Mouse (Mus musculus): Measurements from ENCODE around the gene Mblac2. TPM values are rescaled to one million over a fixed set of nuclear protein-coding genes. Genes with fewer than 3 reads are reported as not detected.
A peak's percentile ranks its signal among the peaks of the same experiment; 100 is the strongest.

The Mblac2 gene
- total RNA-seq (2012; rRNA removed): 0.58 and 0.78 TPM in 2 replicates
- polyA plus RNA-seq (2012; ENCODE audit: insufficient read depth in 1 of 2, insufficient read length in 2 of 2, low read depth in 1 of 2, low replicate concordance in 2 of 2, missing spikeins in 1 of 2): 1 to 10 TPM in 1 of 2 experiments, not detected in 1; 1.2 TPM

DNA sequence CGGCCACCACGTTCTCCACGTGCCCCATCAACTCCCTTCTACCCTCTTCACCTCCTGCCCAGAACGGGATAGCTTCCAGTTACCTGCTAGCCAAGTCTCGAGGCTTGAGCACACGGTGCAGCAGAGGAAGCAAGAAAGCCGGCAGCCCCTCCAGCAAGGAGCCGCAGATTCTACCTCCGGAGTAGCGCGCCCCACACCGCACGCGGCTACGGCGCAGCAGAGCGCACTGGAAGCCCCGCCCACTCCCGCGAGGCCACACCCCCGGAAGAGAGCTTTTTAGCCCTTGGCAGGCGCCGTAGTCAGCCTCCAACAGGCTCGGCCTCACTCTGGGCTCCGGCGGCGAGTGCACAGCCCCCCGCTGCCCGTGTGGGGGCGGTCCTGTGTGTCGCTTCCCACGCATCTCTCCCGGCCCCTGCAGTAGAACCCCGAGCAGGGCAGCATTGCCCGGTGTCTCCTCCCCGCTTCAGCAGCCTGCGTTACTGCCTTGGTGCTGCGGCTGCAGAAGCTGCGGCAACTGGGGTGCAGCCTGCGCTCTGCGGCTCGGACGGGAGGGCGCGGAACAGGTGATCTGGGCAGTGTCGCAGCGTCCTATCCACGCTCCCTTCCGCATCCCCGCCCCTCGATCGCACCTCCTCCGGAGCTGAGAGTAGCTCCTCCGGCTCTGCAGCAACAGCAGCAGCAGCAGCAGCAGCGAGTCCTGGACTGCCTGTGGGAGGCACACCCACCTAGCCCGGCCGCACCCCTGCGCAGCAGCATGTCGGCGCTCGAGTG, at the start of gene Mblac2, which contains the start of gene Polr3g:
TSS of gene Mblac2 (plus strand) at position 567 of the 771 bp plus-strand sequence.
TSS of gene Polr3g (minus strand) at position 239 of the 771 bp plus-strand sequence.
- peak within 1 kb of the TSS; percentile 84 for H3K27ac ChIP-seq (ENCODE audit: control insufficient read depth, low read depth, low read length)
- peak; percentile 97 for DNase-seq (ENCODE audit: low read depth, low spot score)
- peak within 1 kb of the TSS; percentile 82 for H3K9ac ChIP-seq (ENCODE audit: control insufficient read depth, low read depth, low read length, poor library complexity, severe bottlenecking)
- peak within 1 kb of the TSS; percentile 72 to 90 for H3K4me3 ChIP-seq (ENCODE audit: control insufficient read depth in 1 of 2, insufficient read depth in 1 of 2, low read depth in 2 of 2, low read length in 2 of 2)
- no peaks in the 10 kb centered on the region for H3K27me3 ChIP-seq (ENCODE audit: control insufficient read depth in 1 of 2, insufficient read depth in 2 of 2, low read length in 2 of 2)
- peaks cover 6 to 29% of the 10 kb centered on the region in 2 experiments; a peak in 3 of 4 replicates for H3K4me1 ChIP-seq (ENCODE audit: control insufficient read depth in 1 of 2, insufficient read depth in 2 of 2, low read length in 2 of 2)
- peaks cover 0 to 39% of the 10 kb centered on the region in 2 experiments; a peak in 3 of 4 replicates for H3K36me3 ChIP-seq (ENCODE audit: control insufficient read depth in 1 of 2, insufficient read depth in 2 of 2, low read length in 2 of 2)
- H3K79me2 ChIP-seq (ENCODE audit: control insufficient read depth, insufficient read depth, low read length, poor library complexity): peaks cover 25% of the 10 kb centered on the region
- H3K9me3 ChIP-seq (replicated peaks; ENCODE audit: insufficient read depth, low read length): no peaks in the 10 kb centered on the region
- 0 out of 2 replicates have a peak, but pooled peaks have one; percentile 43 for TF ChIP-seq BHLHE40 (IDR thresholded peaks at IDR 0.05; ENCODE audit: borderline replicate concordance, low read depth, low read length)
- no peak for TF ChIP-seq ZKSCAN1 (IDR thresholded peaks at IDR 0.05; ENCODE audit: low read depth, low read length)
- TF ChIP-seq EP300 (IDR thresholded peaks at IDR 0.05; ENCODE audit: low read depth in 1 of 2, low read length in 2 of 2): peak in 1 of 2 experiments; percentile 30; a peak in 1 of 4 replicates
- peak; percentile 80 for TF ChIP-seq ZMIZ1 (IDR thresholded peaks at IDR 0.05; ENCODE audit: low read depth, low read length)
- TF ChIP-seq USF2 (IDR thresholded peaks at IDR 0.05; ENCODE audit: borderline replicate concordance in 1 of 2, insufficient read depth in 1 of 2, low read depth in 1 of 2, low read length in 2 of 2): no peak
- TF ChIP-seq ETS1 (IDR thresholded peaks at IDR 0.05; ENCODE audit: low read depth, low read length): peak; percentile 66
- no peak for TF ChIP-seq CHD1 (IDR thresholded peaks at IDR 0.05; ENCODE audit: low read depth, low read length)
- TF ChIP-seq TBP (IDR thresholded peaks at IDR 0.05; ENCODE audit: low read depth, low read length): peak; percentile 23
- peak; percentile 90 for TF ChIP-seq NELFE (IDR thresholded peaks at IDR 0.05; ENCODE audit: low read depth, low read length)
- TF ChIP-seq POLR2A (IDR thresholded peaks at IDR 0.05; ENCODE audit: control insufficient read depth in 1 of 2, insufficient read depth in 1 of 2, low read depth in 1 of 2, low read length in 2 of 2, poor library complexity in 1 of 2): peak; percentile 91 to 93
- TF ChIP-seq CTCF (IDR thresholded peaks at IDR 0.05 in 2 of 3, conservative IDR thresholded peaks at IDR 0.05 in 1 of 3; ENCODE audit: control insufficient read depth in 1 of 3, insufficient read depth in 1 of 3, low read depth in 2 of 3, low read length in 3 of 3, poor library complexity in 1 of 3, severe bottlenecking in 1 of 3): no peak
- TF ChIP-seq SIN3A (IDR thresholded peaks at IDR 0.05; ENCODE audit: low read length): peak; percentile 88
- peak; percentile 83 for TF ChIP-seq HCFC1 (IDR thresholded peaks at IDR 0.05; ENCODE audit: low read depth, low read length)
- peak; percentile 86 for TF ChIP-seq MAX (IDR thresholded peaks at IDR 0.05; ENCODE audit: low read length)
- peak; percentile 74 for TF ChIP-seq MAZ (IDR thresholded peaks at IDR 0.05; ENCODE audit: low read depth, low read length)
- no peak for TF ChIP-seq TAL1 (IDR thresholded peaks at IDR 0.05; ENCODE audit: low read length)
- no peak for TF ChIP-seq MEF2A (IDR thresholded peaks at IDR 0.05; ENCODE audit: extremely low read depth, insufficient replicate concordance, low read depth, low read length, poor library complexity, severe bottlenecking)
- TF ChIP-seq JUND (IDR thresholded peaks at IDR 0.05; ENCODE audit: low read depth, low read length): no peak
- peak; percentile 79; the same call in 1 of the 2 replicates for TF ChIP-seq POLR2AphosphoS2 (IDR thresholded peaks at IDR 0.05; ENCODE audit: low read length)
- TF ChIP-seq MYB (IDR thresholded peaks at IDR 0.05; ENCODE audit: low read depth, low read length): peak; percentile 45; the same call in 1 of the 2 replicates
- no peak for TF ChIP-seq MAFK (IDR thresholded peaks at IDR 0.05; ENCODE audit: borderline replicate concordance, low read depth, low read length)
- no peak for TF ChIP-seq GATA1 (IDR thresholded peaks at IDR 0.05; ENCODE audit: low read depth, low read length)
- TF ChIP-seq TCF12 (IDR thresholded peaks at IDR 0.05; ENCODE audit: low read depth, low read length): peak; percentile 22
- TF ChIP-seq RAD21 (IDR thresholded peaks at IDR 0.05; ENCODE audit: low read depth, low read length): no peak
- peak; percentile 56; the same call in 1 of the 2 replicates for TF ChIP-seq NRF1 (IDR thresholded peaks at IDR 0.05; ENCODE audit: insufficient read depth, low read depth, low read length, poor library complexity, severe bottlenecking)
- no peak for TF ChIP-seq ZC3H11A (IDR thresholded peaks at IDR 0.05; ENCODE audit: low read depth, low read length)
- no peak; the same call in none of the 2 replicates for TF ChIP-seq MYC (IDR thresholded peaks at IDR 0.05; ENCODE audit: low read depth, low read length)
- no peak for TF ChIP-seq GABPA (IDR thresholded peaks at IDR 0.05; ENCODE audit: low read depth, low read length)
- TF ChIP-seq ZNF384 (IDR thresholded peaks at IDR 0.05; ENCODE audit: low read depth, low read length): no peak
- 0 out of 2 replicates have a peak, but pooled peaks have one; percentile 75 for TF ChIP-seq UBTF (IDR thresholded peaks at IDR 0.05; ENCODE audit: borderline replicate concordance, insufficient read depth, low read depth, low read length)
- TF ChIP-seq POLR2AphosphoS5 (IDR thresholded peaks at IDR 0.05; ENCODE audit: borderline replicate concordance, low read depth, low read length): no peak; the same call in 1 of the 2 replicates
- TF ChIP-seq USF1 (IDR thresholded peaks at IDR 0.05; ENCODE audit: low read depth, low read length): peak; percentile 65
- TF ChIP-seq SMC3 (IDR thresholded peaks at IDR 0.05; ENCODE audit: low read depth, low read length): no peak
- peak; percentile 26; the same call in 1 of the 2 replicates for TF ChIP-seq KAT2A (conservative IDR thresholded peaks at IDR 0.05; ENCODE audit: low read depth, low read length)
